Mouse (Mus musculus) lung, postnatal 14 days (tissue): ENCODE measurements around the gene 4930412O13Rik.

Experiments
- DNase-seq: peaks from one replicate; pipeline ENCODE4 v3.0.0; 2021

Gene 4930412O13Rik

DNA sequence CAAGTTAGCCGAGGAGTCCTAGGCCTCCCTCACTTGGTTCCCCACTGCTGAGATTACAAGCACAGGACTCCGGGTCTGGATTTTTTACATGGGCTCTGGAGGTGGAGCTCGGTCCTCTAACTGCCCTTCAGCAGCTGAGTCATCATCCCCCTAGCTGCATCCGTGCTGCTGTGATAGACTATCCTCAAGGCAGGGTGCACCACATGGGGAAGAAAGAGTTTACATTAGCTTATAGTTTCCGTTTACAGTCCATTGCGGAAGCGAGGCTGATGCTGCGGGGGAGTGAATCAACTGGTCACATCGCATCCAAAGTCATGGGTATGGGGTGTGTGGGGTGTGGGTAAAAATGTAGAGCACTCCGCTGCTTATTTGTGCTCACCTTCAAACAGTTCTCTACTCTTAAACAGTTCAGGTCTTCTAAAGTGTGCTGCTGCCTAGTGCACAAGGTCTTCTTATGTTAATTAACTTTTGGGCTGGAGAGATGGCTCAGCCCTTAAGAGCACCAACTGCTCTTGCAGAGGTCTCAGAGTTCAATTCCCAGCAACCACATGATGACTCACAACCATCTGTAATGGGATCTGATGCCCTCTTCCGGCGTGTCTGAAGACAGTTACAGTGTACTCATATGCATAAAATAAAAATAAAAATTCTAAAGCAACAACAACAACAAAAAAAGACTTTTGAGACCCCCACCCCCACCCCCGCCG lies 23.0 kb downstream of the 4930412O13Rik start:
- DNase-seq: no peak

DNA sequence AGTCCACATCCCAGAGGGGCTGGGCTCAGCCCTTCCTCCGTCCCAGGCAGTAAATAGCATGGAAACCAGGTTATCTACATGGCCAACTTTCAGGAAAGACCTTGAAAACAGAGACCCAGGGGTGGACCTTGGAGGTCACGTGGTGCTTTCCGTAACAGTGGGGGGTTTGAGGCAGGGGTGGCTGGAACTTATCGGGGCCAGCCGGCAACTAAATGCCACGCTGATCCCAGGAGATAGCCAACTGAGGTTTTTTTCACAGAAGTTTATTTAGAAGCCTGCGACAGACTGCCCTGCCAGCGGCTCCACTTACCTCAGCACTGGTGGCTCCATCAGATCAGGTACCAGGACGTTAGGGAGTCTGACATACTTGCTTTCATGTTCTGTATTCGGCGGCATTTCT lies 24.9 kb downstream of the 4930412O13Rik start:
- DNase-seq: no peak

DNA sequence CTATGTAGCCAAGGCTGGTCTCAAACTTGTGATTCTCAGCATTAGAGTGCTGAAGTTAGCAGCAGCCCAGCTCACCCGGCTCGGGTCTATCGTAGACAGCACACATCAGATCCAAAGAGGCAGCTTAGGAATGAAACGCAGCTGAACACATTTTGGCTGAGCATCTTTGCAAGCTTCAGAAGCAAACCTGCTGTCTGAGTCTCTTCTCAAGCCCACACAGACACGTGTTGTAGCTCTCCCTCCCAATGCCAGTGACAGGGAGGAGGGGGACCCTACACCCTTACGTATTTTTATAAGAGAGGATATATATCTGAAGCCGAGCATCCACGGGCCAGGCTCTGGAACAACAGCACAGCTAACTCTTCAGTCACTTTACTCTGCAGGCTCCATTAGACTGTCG lies 36.5 kb downstream of the 4930412O13Rik start:
- DNase-seq: no peak

DNA sequence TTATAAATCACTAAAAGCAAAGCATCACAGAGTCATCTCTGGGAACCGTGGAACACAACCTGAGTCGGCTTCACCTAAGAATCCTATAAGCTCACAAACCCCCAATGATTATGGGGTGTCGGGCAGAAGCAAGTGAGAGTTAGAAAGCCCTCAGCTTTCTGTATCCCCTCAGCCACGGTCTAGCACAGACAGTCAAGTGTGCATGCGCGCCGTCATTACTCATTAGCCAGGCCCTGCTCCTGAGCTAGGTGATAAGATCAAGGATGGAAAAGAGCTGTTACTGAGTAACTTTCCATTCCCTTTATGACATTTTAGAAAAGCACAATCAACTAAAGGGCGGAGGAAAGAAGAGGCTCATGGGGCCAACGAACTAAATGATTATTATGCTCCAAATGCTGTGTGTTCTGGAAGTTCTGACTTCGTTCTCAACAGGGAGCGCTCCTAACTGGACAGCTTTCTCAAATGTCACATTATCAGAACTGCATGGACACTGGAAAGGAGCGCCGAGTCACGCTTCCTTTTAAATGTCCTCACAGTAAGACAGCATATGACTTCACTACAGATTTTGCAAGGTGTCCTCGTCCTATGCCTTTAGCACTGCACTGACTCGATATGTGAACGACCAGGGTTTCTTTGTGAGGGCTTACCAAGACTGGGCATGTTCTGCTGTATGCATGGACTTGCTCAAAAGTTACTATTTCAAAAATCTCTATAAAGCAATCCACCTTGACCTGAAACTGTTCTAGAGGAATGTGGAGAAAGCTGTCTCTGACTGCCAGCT lies 37.8 kb downstream of the 4930412O13Rik start:
- no peak for DNase-seq

DNA sequence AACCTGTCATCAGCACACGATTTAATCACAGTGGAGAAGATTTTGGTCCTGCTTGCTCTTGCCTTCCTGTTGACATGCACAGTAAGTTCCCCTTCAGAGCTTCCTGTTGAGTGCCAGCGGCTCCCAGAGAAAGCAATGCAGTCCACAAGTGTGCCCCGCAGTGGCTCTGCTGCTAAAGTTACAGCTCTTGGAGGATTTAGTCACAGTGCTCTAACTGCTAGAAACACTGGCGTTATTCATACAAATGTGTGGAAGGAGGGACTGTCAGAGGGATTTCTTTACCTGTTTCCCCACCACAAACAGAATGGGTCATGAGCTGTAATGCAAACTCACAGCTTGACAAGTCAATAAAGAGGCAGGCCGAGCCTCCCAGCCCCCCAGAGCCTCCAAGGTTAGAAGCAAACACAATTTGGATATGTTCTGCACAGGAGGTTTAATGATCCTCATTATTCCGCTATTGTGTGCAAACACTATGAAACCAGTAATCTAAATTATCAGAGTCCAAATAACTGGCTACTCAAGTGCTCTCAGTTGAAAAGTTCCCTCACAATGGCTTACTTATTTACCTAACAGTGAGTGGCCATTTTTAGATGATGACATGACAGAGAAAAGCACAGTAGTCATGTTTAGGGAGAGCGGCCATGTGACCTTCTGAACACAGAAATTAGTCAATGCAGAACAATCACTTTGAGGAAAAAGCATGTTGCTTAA lies 45.3 kb downstream of the 4930412O13Rik start:
- DNase-seq: no peak

DNA sequence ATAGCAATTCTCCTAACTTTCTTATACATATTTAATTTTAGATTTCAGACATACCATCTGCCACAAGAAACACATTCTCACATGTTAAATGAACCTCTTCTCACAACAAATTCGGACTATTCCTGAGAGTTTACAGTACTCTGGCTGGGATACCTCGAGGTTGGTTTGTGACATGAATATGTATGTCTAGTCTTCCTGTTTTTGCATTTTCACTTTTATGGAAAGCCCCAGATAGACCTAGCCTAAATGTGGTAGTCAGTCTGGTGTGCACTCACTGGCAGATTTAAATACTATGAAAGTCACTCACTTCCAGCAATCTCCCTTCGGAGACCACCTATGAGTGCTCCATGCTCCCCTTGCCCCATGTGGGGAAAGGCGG lies 45.8 kb downstream of the 4930412O13Rik start:
- DNase-seq: no peak
